Mouse (Mus musculus) spleen, adult 2 months (tissue): ENCODE results near the gene Clic5.

ENCODE experiments used
- CTCF ChIP-seq: fragments of 200-500 bp; IDR thresholded peaks from 2 replicates; pipeline ENCODE4 v1.5.1; 2011; ENCODE audit warnings: mild to moderate bottlenecking, inconsistent platforms; ENCODE audit not compliant: insufficient read depth, insufficient read length, insufficient replicate concordance; ENCODE audit errors: extremely low read depth
- POLR2A ChIP-seq: fragments of 200-500 bp; IDR thresholded peaks from 2 replicates; pipeline ENCODE4 v1.6.1; 2011; ENCODE audit warnings: low read depth, low read length, inconsistent platforms

DNA sequence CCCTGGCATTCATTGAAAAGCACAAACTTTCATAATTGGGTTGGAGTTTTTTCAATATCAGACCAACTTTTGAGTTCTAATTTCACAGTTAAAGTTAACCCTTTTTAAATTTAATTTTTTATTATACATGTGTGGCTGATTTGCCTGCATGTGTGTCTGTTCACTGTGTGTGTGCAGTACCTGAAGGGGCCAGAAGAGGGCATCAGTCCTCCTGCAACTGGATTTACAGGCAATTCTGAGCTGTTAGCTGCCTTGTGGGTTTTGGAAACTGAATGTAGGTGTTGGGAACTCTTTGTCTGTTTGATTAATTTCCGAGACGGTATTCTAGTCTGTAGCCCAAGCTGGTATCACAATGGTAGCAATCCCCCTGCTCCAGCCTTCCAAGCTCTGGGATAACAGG is 52.4 kb downstream of the Clic5 start:
- TF ChIP-seq CTCF (no peak), POLR2A (no peak)
